Mouse (Mus musculus): ENCODE measurements at regions not wholly inside any gene's neighbourhood (a gene's known extent, or its start where the extent isn't known, plus 50 kb on each side); places are given as distances from the start of the nearest gene placed in this dataset.

GRCm38 (mm10) chr6:100966481-100966880 lies 133.1 kb downstream of the Ppp4r2 start:
- no peaks in the 10 kb centered on the region for H3K36me3 ChIP-seq (ENCODE audit: control insufficient read depth, insufficient read depth, low read length)
- no peak overlapping the region for H3K4me2 ChIP-seq (ENCODE audit: low read depth, low read length, severe bottlenecking)
- WGBS, result 87% methylated on average over 5 of the region's 5 CpGs
- H3K9me3 ChIP-seq (ENCODE audit: control insufficient read depth, low read length), result no peaks in the 10 kb centered on the region
- ATAC-seq (replicated peaks; ENCODE audit: low FRiP score) (no peak), DNase-seq (ENCODE audit: low spot score) (no peak)
- no peak overlapping the region for H3K4me3 ChIP-seq (ENCODE audit: low read depth, low read length)
- no peak overlapping the region for H3K27ac ChIP-seq (ENCODE audit: low read depth, low read length)
- no peaks in the 10 kb centered on the region for H3K27me3 ChIP-seq (ENCODE audit: control insufficient read depth, insufficient read depth, low read length)
- no peak overlapping the region for H3K9ac ChIP-seq (ENCODE audit: low read length)
- no peaks in the 10 kb centered on the region for H3K4me1 ChIP-seq (replicated peaks; ENCODE audit: control insufficient read depth, insufficient read depth, low read length)

GRCm38 (mm10) chr6:100968080-100968856 lies 134.8 kb downstream of the Ppp4r2 start:
- H3K4me2 ChIP-seq (ENCODE audit: low read depth, low read length, severe bottlenecking), result no peak overlapping the region
- 88% methylated on average over 12 of the region's 12 CpGs for WGBS
- H3K4me3 ChIP-seq (ENCODE audit: low read depth, low read length), result no peak overlapping the region
- H3K9ac ChIP-seq (ENCODE audit: low read length), result no peak overlapping the region
- ATAC-seq (replicated peaks; ENCODE audit: low FRiP score) (no peak), DNase-seq (ENCODE audit: low spot score) (no peak)
- H3K36me3 ChIP-seq (ENCODE audit: control insufficient read depth, insufficient read depth, low read length), result no peaks in the 10 kb centered on the region
- H3K9me3 ChIP-seq (ENCODE audit: control insufficient read depth, low read length), result no peaks in the 10 kb centered on the region
- no peaks in the 10 kb centered on the region for H3K4me1 ChIP-seq (replicated peaks; ENCODE audit: control insufficient read depth, insufficient read depth, low read length)
- no peak overlapping the region for H3K27ac ChIP-seq (ENCODE audit: low read depth, low read length)
- H3K27me3 ChIP-seq (ENCODE audit: control insufficient read depth, insufficient read depth, low read length), result no peaks in the 10 kb centered on the region

- Histone ChIP-seq H3K4me2 (ENCODE audit: low read depth, low read length, severe bottlenecking) (no peak overlapping the region), H3K9me3 (ENCODE audit: control insufficient read depth, low read length) (no peaks in the 10 kb centered on the region), H3K27me3 (ENCODE audit: control insufficient read depth, insufficient read depth, low read length) (no peaks in the 10 kb centered on the region), H3K4me3 (ENCODE audit: low read depth, low read length) (no peak overlapping the region), H3K9ac (ENCODE audit: low read length) (no peak overlapping the region), H3K36me3 (ENCODE audit: control insufficient read depth, insufficient read depth, low read length) (no peaks in the 10 kb centered on the region), H3K27ac (ENCODE audit: low read depth, low read length) (no peak overlapping the region), H3K4me1 (replicated peaks; ENCODE audit: control insufficient read depth, insufficient read depth, low read length) (no peaks in the 10 kb centered on the region)
- 70% methylated on average over 1 of the region's 1 CpGs for WGBS
- no peak for ATAC-seq (replicated peaks; ENCODE audit: low FRiP score)
- DNase-seq (ENCODE audit: low spot score), result no peak
These were observed 135.5 kb downstream of the Ppp4r2 start for GRCm38 (mm10) chr6:100968960-100969359.

GRCm38 (mm10) chr6:100970810-100971447 lies 137.5 kb downstream of the Ppp4r2 start:
- H3K9ac ChIP-seq (ENCODE audit: low read length), result no peak overlapping the region
- DNase-seq (ENCODE audit: low spot score), result no peak
- ATAC-seq (replicated peaks; ENCODE audit: low FRiP score), result no peak
- no peak overlapping the region for H3K4me3 ChIP-seq (ENCODE audit: low read depth, low read length)
- H3K4me1 ChIP-seq (replicated peaks; ENCODE audit: control insufficient read depth, insufficient read depth, low read length), result no peaks in the 10 kb centered on the region
- H3K9me3 ChIP-seq (ENCODE audit: control insufficient read depth, low read length), result no peaks in the 10 kb centered on the region
- 64% methylated on average over 8 of the region's 8 CpGs for WGBS
- H3K4me2 ChIP-seq (ENCODE audit: low read depth, low read length, severe bottlenecking), result no peak overlapping the region
- H3K27ac ChIP-seq (ENCODE audit: low read depth, low read length), result no peak overlapping the region
- no peaks in the 10 kb centered on the region for H3K36me3 ChIP-seq (ENCODE audit: control insufficient read depth, insufficient read depth, low read length)
- no peaks in the 10 kb centered on the region for H3K27me3 ChIP-seq (ENCODE audit: control insufficient read depth, insufficient read depth, low read length)

GRCm38 (mm10) chr6:100971462-100971955 lies 138.1 kb downstream of the Ppp4r2 start:
- no peak overlapping the region for H3K27ac ChIP-seq (ENCODE audit: low read depth, low read length)
- no peak overlapping the region for H3K4me2 ChIP-seq (ENCODE audit: low read depth, low read length, severe bottlenecking)
- no peaks in the 10 kb centered on the region for H3K9me3 ChIP-seq (ENCODE audit: control insufficient read depth, low read length)
- H3K4me1 ChIP-seq (replicated peaks; ENCODE audit: control insufficient read depth, insufficient read depth, low read length), result no peaks in the 10 kb centered on the region; the same call in 1 of the 2 replicates
- ATAC-seq (replicated peaks; ENCODE audit: low FRiP score) (no peak), DNase-seq (ENCODE audit: low spot score) (no peak)
- 79% methylated on average over 6 of the region's 6 CpGs for WGBS
- H3K4me3 ChIP-seq (ENCODE audit: low read depth, low read length), result no peak overlapping the region
- no peaks in the 10 kb centered on the region for H3K36me3 ChIP-seq (ENCODE audit: control insufficient read depth, insufficient read depth, low read length)
- H3K27me3 ChIP-seq (ENCODE audit: control insufficient read depth, insufficient read depth, low read length), result no peaks in the 10 kb centered on the region
- no peak overlapping the region for H3K9ac ChIP-seq (ENCODE audit: low read length)

GRCm38 (mm10) chr6:100973366-100974090 lies 140.1 kb downstream of the Ppp4r2 start:
- WGBS, result 73% methylated on average over 9 of the region's 9 CpGs
- no peaks in the 10 kb centered on the region for H3K9me3 ChIP-seq (ENCODE audit: control insufficient read depth, low read length)
- H3K4me3 ChIP-seq (ENCODE audit: low read depth, low read length), result no peak overlapping the region
- DNase-seq (ENCODE audit: low spot score) (no peak), ATAC-seq (replicated peaks; ENCODE audit: low FRiP score) (no peak)
- no peak overlapping the region for H3K27ac ChIP-seq (ENCODE audit: low read depth, low read length)
- no peaks in the 10 kb centered on the region for H3K27me3 ChIP-seq (ENCODE audit: control insufficient read depth, insufficient read depth, low read length)
- H3K4me2 ChIP-seq (ENCODE audit: low read depth, low read length, severe bottlenecking), result no peak overlapping the region
- H3K36me3 ChIP-seq (ENCODE audit: control insufficient read depth, insufficient read depth, low read length), result no peaks in the 10 kb centered on the region
- no peak overlapping the region for H3K9ac ChIP-seq (ENCODE audit: low read length)
- no peaks in the 10 kb centered on the region; the same call in 1 of the 2 replicates for H3K4me1 ChIP-seq (replicated peaks; ENCODE audit: control insufficient read depth, insufficient read depth, low read length)

GRCm38 (mm10) chr6:100974716-100975115 lies 141.3 kb downstream of the Ppp4r2 start:
- no peaks in the 10 kb centered on the region for H3K27me3 ChIP-seq (ENCODE audit: control insufficient read depth, insufficient read depth, low read length)
- H3K36me3 ChIP-seq (ENCODE audit: control insufficient read depth, insufficient read depth, low read length), result no peaks in the 10 kb centered on the region
- no peaks in the 10 kb centered on the region for H3K9me3 ChIP-seq (ENCODE audit: control insufficient read depth, low read length)
- H3K4me1 ChIP-seq (replicated peaks; ENCODE audit: control insufficient read depth, insufficient read depth, low read length), result no peaks in the 10 kb centered on the region; the same call in 1 of the 2 replicates
- H3K4me3 ChIP-seq (ENCODE audit: low read depth, low read length), result no peak overlapping the region
- ATAC-seq (replicated peaks; ENCODE audit: low FRiP score) (no peak), DNase-seq (ENCODE audit: low spot score) (no peak)
- H3K9ac ChIP-seq (ENCODE audit: low read length), result no peak overlapping the region
- 92% methylated on average over 5 of the region's 5 CpGs for WGBS
- H3K27ac ChIP-seq (ENCODE audit: low read depth, low read length), result no peak overlapping the region
- H3K4me2 ChIP-seq (ENCODE audit: low read depth, low read length, severe bottlenecking), result no peak overlapping the region

- WGBS, result 62% methylated on average over 6 of the region's 6 CpGs
- H3K9me3 ChIP-seq (ENCODE audit: control insufficient read depth, low read length), result no peaks in the 10 kb centered on the region
- H3K36me3 ChIP-seq (ENCODE audit: control insufficient read depth, insufficient read depth, low read length), result no peaks in the 10 kb centered on the region
- no peak overlapping the region for H3K27ac ChIP-seq (ENCODE audit: low read depth, low read length)
- no peak overlapping the region for H3K9ac ChIP-seq (ENCODE audit: low read length)
- H3K4me1 ChIP-seq (replicated peaks; ENCODE audit: control insufficient read depth, insufficient read depth, low read length), result no peaks in the 10 kb centered on the region; the same call in 1 of the 2 replicates
- H3K27me3 ChIP-seq (ENCODE audit: control insufficient read depth, insufficient read depth, low read length), result no peaks in the 10 kb centered on the region
- H3K4me2 ChIP-seq (ENCODE audit: low read depth, low read length, severe bottlenecking), result no peak overlapping the region
- DNase-seq (ENCODE audit: low spot score), result no peak
- peak; percentile 50; the same call in 1 of the 2 replicates for ATAC-seq (replicated peaks; ENCODE audit: low FRiP score)
- no peak overlapping the region for H3K4me3 ChIP-seq (ENCODE audit: low read depth, low read length)
These were observed 142.4 kb downstream of the Ppp4r2 start for GRCm38 (mm10) chr6:100975835-100976234.

All from forebrain, embryonic 11.5 days (tissue).